Mouse (Mus musculus) CH12.LX (cell line): ENCODE data around the gene Dock11. TPM values are rescaled to one million over a fixed set of nuclear protein-coding genes. Genes with fewer than 3 reads are reported as not detected.

Source experiments
- DNase-seq: peaks from one replicate; pipeline ENCODE4 v3.0.0-alpha.2; 2013; ENCODE audit errors: extremely low read depth
- H3K27ac ChIP-seq: 2 replicates; pipeline ENCODE4 v1.5.1; 2012; ENCODE audit warnings: low read depth, mild to moderate bottlenecking, control low read depth, moderate library complexity; ENCODE audit not compliant: insufficient read depth
- H3K27me3 ChIP-seq: replicated peaks from 2 replicates; pipeline ENCODE3; 2012; ENCODE audit warnings: inconsistent platforms
- H3K36me3 ChIP-seq, 2 experiments: replicated peaks in 1 of 2; 2 replicates each; pipeline versions ENCODE3 to v1.6.1; 2012; ENCODE audit warnings: inconsistent platforms in 1 of 2, low read length in 1 of 2, mild to moderate bottlenecking in 1 of 2, mixed read lengths in 1 of 2, moderate library complexity in 1 of 2; ENCODE audit not compliant: control insufficient read depth in 1 of 2, insufficient read depth in 1 of 2
- H3K4me1 ChIP-seq, 2 experiments: 2 replicates each; pipeline ENCODE4 v1.6.1; 2012; ENCODE audit warnings: inconsistent platforms in 1 of 2, moderate library complexity in 1 of 2; ENCODE audit not compliant: insufficient read depth in 2 of 2, control insufficient read depth in 1 of 2
- H3K4me2 ChIP-seq: 2 replicates; pipeline ENCODE4 v1.6.1; 2012; ENCODE audit warnings: low read depth, mild to moderate bottlenecking, control low read depth; ENCODE audit not compliant: poor library complexity, insufficient read depth, severe bottlenecking
- H3K4me3 ChIP-seq, 3 experiments: fragments of 150-350 bp in 1 of 3; sonication (generic) in 1 of 3; replicated peaks in 1 of 3; 2 replicates each; pipeline versions ENCODE3 to v1.5.1; 2011 to 2012; ENCODE audit warnings: low read depth in 2 of 3, low read length in 2 of 3, mild to moderate bottlenecking in 2 of 3, moderate library complexity in 2 of 3, control low read depth in 1 of 3, improper control_type of control experiment in 1 of 3, inconsistent platforms in 1 of 3, mixed read lengths in 1 of 3; ENCODE audit not compliant: poor library complexity in 1 of 3
- H3K79me2 ChIP-seq: replicated peaks from 2 replicates; pipeline ENCODE4 v1.6.1; 2012; ENCODE audit warnings: mild to moderate bottlenecking, moderate library complexity; ENCODE audit not compliant: control insufficient read depth, poor library complexity, insufficient read depth, severe bottlenecking; ENCODE audit errors: extremely low read depth
- H3K9ac ChIP-seq: 2 replicates; pipeline ENCODE4 v1.6.1; 2012; ENCODE audit warnings: low read depth, mild to moderate bottlenecking, control low read depth, moderate library complexity; ENCODE audit not compliant: insufficient read depth
- H3K9me3 ChIP-seq: replicated peaks from 2 replicates; pipeline ENCODE3; 2012; ENCODE audit warnings: low read length, inconsistent platforms, mixed read lengths
- CHD2 ChIP-seq: IDR thresholded peaks from 2 replicates; pipeline ENCODE4 v1.6.1; 2011; ENCODE audit warnings: low read length, improper control_type of control experiment
- E2F4 ChIP-seq: IDR thresholded peaks from 2 replicates; pipeline ENCODE4 v1.6.1; 2011; ENCODE audit warnings: low read depth, low read length, improper control_type of control experiment; ENCODE audit not compliant: insufficient replicate concordance
- ELF1 ChIP-seq: IDR thresholded peaks from 2 replicates; pipeline ENCODE4 v1.6.1; 2014; ENCODE audit warnings: low read depth, mild to moderate bottlenecking, inconsistent platforms, low read length, improper control_type of control experiment
- GABPA ChIP-seq: IDR thresholded peaks from 2 replicates; pipeline ENCODE4 v1.6.1; 2012; ENCODE audit warnings: low read depth, low read length, improper control_type of control experiment, inconsistent platforms; ENCODE audit not compliant: insufficient replicate concordance
- HCFC1 ChIP-seq: IDR thresholded peaks from 2 replicates; pipeline ENCODE4 v1.6.1; 2012; ENCODE audit warnings: low read depth, mild to moderate bottlenecking, inconsistent platforms, low read length, improper control_type of control experiment
- JUND ChIP-seq: conservative IDR thresholded peaks from 2 replicates; pipeline ENCODE4 v1.6.1; 2011; ENCODE audit warnings: low read depth, low read length, improper control_type of control experiment
- MAX ChIP-seq: IDR thresholded peaks from 2 replicates; pipeline ENCODE4 v1.6.1; 2011; ENCODE audit warnings: low read length, improper control_type of control experiment
- NELFE ChIP-seq: IDR thresholded peaks from 2 replicates; pipeline ENCODE4 v1.6.1; 2011; ENCODE audit warnings: low read depth, low read length, improper control_type of control experiment
- NRF1 ChIP-seq: IDR thresholded peaks from 2 replicates; pipeline ENCODE4 v1.6.1; 2014; ENCODE audit warnings: low read depth, mild to moderate bottlenecking, inconsistent platforms, low read length, improper control_type of control experiment, moderate library complexity
- PAX5 ChIP-seq: IDR thresholded peaks from 2 replicates; pipeline ENCODE4 v1.6.1; 2012; ENCODE audit warnings: low read length, inconsistent platforms, mixed read lengths
- RAD21 ChIP-seq: IDR thresholded peaks from 2 replicates; pipeline ENCODE4 v1.6.1; 2011; ENCODE audit warnings: low read depth, mild to moderate bottlenecking, low read length, improper control_type of control experiment, moderate library complexity
- RCOR1 ChIP-seq: conservative IDR thresholded peaks from 2 replicates; pipeline ENCODE4 v1.6.1; 2012; ENCODE audit warnings: low read depth, mild to moderate bottlenecking, inconsistent platforms, low read length, improper control_type of control experiment
- SIN3A ChIP-seq: IDR thresholded peaks from 2 replicates; pipeline ENCODE4 v1.6.1; 2012; ENCODE audit warnings: low read length, improper control_type of control experiment, inconsistent platforms
- TBP ChIP-seq: conservative IDR thresholded peaks from 2 replicates; pipeline ENCODE4 v1.6.1; 2011; ENCODE audit warnings: low read depth, low read length, improper control_type of control experiment
- ZKSCAN1 ChIP-seq: IDR thresholded peaks from 2 replicates; pipeline ENCODE4 v1.6.1; 2012; ENCODE audit warnings: low read depth, inconsistent platforms, low read length, improper control_type of control experiment, borderline replicate concordance
- ZMIZ1 ChIP-seq: IDR thresholded peaks from 2 replicates; pipeline ENCODE4 v1.6.1; 2012; ENCODE audit warnings: low read depth, mild to moderate bottlenecking, inconsistent platforms, low read length, improper control_type of control experiment
- ZNF384 ChIP-seq: IDR thresholded peaks from 2 replicates; pipeline ENCODE4 v1.6.1; 2012; ENCODE audit warnings: low read depth, low read length, improper control_type of control experiment, inconsistent platforms
- dilution Hi-C: fragments of 300-500 bp; cut with MboI; formaldehyde crosslinking; loops from 2 replicates; pipeline ENCODE4 v1.14.3; 2020; ENCODE audit warnings: low sequenced_read_pairs; ENCODE audit not compliant: extremely low pct_unique_long_range_greater_than_20kb, extremely low pct_ligation_motif_present
- in situ Hi-C: fragments of 300-500 bp; cut with MboI; formaldehyde crosslinking; loops from 3 replicates; pipeline ENCODE4 v1.14.3; 2019; ENCODE audit warnings: low sequenced_read_pairs, low pct_ligation_motif_present, low pct_unique_long_range_greater_than_20kb, mixed read lengths
- polyA plus RNA-seq: library from polyadenylated mRNA; unstranded; fragments of >175 nt; gene quantifications from 2 replicates; pipeline ENCODE4 v1.2.1, GENCODE M21; 2012; ENCODE audit warnings: low read depth; ENCODE audit not compliant: insufficient read length
- total RNA-seq, 2 experiments: library from RNA; depleted of rRNA; stranded (reverse); fragments of 300-350 nt in 1 of 2; fragments of >200 nt in 1 of 2; gene quantifications; 2 replicates each; pipeline ENCODE4 v1.2.3; 2012 to 2014

The Dock11 gene
- total and polyA plus RNA-seq, 3 experiments = 25.4 to 47.6 (median 31.8) TPM

DNA sequence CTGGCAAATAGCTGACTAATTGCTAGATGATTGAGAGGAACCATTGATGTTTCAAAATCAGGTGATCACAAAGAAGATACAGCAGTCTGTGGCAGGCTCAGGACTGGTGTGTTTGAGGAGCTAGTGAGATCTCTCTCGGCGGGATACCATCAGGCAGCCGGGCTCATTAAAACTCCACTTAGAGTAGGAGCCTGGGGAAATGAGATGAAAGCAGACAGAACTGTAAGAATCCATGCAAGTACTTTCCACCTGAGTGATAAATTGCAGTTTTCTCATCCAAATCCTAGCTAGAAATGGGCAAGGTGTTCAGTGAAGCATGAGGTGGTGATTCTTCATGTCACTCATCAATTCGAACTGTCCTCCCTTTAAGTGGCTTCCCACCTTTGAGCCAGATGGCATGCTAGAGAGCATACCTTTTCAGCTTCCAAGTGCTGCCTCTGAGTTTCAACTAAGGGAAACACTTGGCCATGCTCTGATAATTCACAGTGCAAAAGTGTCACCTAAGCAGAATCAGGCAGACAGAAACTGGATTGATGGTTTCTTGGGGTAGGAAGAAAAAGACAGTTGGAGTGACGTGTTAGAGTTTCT is 102.0 kb downstream of the Dock11 start:
- no peak overlapping the region for H3K4me3 ChIP-seq
- H3K4me2 ChIP-seq = no peak overlapping the region
- H3K4me1 ChIP-seq = no peaks in the 10 kb centered on the region
- no peak overlapping the region for H3K27ac ChIP-seq
- peaks cover 7 to 57% of the 10 kb centered on the region in 2 experiments for H3K36me3 ChIP-seq
- dilution Hi-C loops (no loop called here), in situ Hi-C loops (loop anchor here (10.0 kb wide), 1 partner anchor 106 kb away; the partner anchor contains the start of gene Dock11)
- H3K27me3 ChIP-seq = no peaks in the 10 kb centered on the region
- no peaks in the 10 kb centered on the region for H3K79me2 ChIP-seq
- no peak overlapping the region for H3K9ac ChIP-seq
- no peak for DNase-seq
- TF ChIP-seq E2F4 (no peak), HCFC1 (no peak), CHD2 (no peak), ELF1 (no peak), SIN3A (no peak), MAX (no peak), NRF1 (no peak), JUND (no peak), ZMIZ1 (no peak), PAX5 (no peak), TBP (no peak), ZNF384 (no peak), RAD21 (no peak), ZKSCAN1 (no peak), NELFE (no peak), GABPA (no peak), RCOR1 (no peak)
- H3K9me3 ChIP-seq = no peaks in the 10 kb centered on the region

DNA sequence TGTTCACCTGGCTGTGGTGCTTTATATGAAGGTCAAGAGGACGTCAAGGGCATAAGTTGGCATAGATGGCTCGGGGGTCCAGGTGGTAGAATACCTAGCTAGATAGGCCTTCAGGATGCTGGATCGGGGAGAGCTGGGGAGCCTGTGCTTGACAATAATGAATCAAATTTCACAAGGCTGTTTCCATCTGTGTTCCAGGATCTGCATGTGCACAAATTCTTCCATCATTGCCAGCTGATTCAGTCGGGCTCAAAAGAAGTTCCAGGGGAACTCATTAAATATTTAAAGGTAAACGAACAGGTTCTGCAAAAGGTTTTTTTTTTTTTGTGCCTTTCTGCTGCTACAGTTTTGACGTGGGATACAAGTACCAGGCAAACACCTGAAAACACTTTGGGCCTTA is 105.6 kb downstream of the Dock11 start:
- H3K36me3 ChIP-seq = peaks cover 16 to 56% of the 10 kb centered on the region in 2 experiments
- no peaks in the 10 kb centered on the region for H3K79me2 ChIP-seq
- no peaks in the 10 kb centered on the region for H3K27me3 ChIP-seq
- H3K4me1 ChIP-seq = no peaks in the 10 kb centered on the region
- no peak overlapping the region for H3K9ac ChIP-seq
- in situ Hi-C loops (loop anchor here (10.0 kb wide), 1 partner anchor 109 kb away; the partner anchor contains the start of gene Dock11), dilution Hi-C loops (no loop called here)
- no peak overlapping the region for H3K27ac ChIP-seq
- no peak overlapping the region for H3K4me2 ChIP-seq
- no peaks in the 10 kb centered on the region for H3K9me3 ChIP-seq
- no peak overlapping the region for H3K4me3 ChIP-seq
- DNase-seq = no peak
- TF ChIP-seq JUND = no peak
